Mouse (Mus musculus): Measurements from ENCODE around the gene Adcy10. TPM values are rescaled to one million over a fixed set of nuclear protein-coding genes. Genes with fewer than 3 reads are reported as not detected.

The Adcy10 gene
- polyA plus RNA-seq, 1 experiment from 2014 or later, result not detected

GRCm38 (mm10) chr1:165537241-165537807 lies 52.3 kb downstream of the Adcy10 start:
- Histone ChIP-seq H3K4me2 (no peak overlapping the region), H3K27me3 (no peaks in the 10 kb centered on the region), H3K4me1 (no peaks in the 10 kb centered on the region), H3K9me3 (no peaks in the 10 kb centered on the region), H3K27ac (no peak overlapping the region), H3K4me3 (no peak overlapping the region), H3K36me3 (no peaks in the 10 kb centered on the region), H3K9ac (no peak overlapping the region)
- 46% methylated on average over 5 of the region's 5 CpGs for WGBS
- ATAC-seq (ENCODE audit: borderline replicate concordance, extremely low read depth, low FRiP score, low TSS enrichment), result no peak

- no peak for ATAC-seq (ENCODE audit: borderline replicate concordance, extremely low read depth, low FRiP score, low TSS enrichment)
- no peaks in the 10 kb centered on the region for H3K4me1 ChIP-seq
- no peak overlapping the region for H3K4me2 ChIP-seq
- H3K27me3 ChIP-seq, result no peaks in the 10 kb centered on the region
- H3K9me3 ChIP-seq, result no peaks in the 10 kb centered on the region
- no peaks in the 10 kb centered on the region for H3K36me3 ChIP-seq
- H3K4me3 ChIP-seq, result no peak overlapping the region
- WGBS, result 14% methylated on average over 2 of the region's 2 CpGs
- H3K27ac ChIP-seq, result no peak overlapping the region
- no peak overlapping the region for H3K9ac ChIP-seq
Observed at GRCm38 (mm10) chr1:165556711-165557110, 71.7 kb downstream of the Adcy10 start.

GRCm38 (mm10) chr1:165559073-165559472 lies 74.1 kb downstream of the Adcy10 start:
- Histone ChIP-seq H3K4me2 (no peak overlapping the region), H3K27ac (no peak overlapping the region), H3K27me3 (no peaks in the 10 kb centered on the region), H3K4me1 (no peaks in the 10 kb centered on the region), H3K9ac (no peak overlapping the region), H3K4me3 (no peak overlapping the region), H3K9me3 (no peaks in the 10 kb centered on the region), H3K36me3 (no peaks in the 10 kb centered on the region)
- WGBS, result 83% methylated on average over 9 of the region's 9 CpGs
- ATAC-seq (ENCODE audit: borderline replicate concordance, extremely low read depth, low FRiP score, low TSS enrichment), result no peak

- Histone ChIP-seq H3K36me3 (no peaks in the 10 kb centered on the region), H3K9ac (no peak overlapping the region), H3K4me3 (no peak overlapping the region), H3K4me1 (no peaks in the 10 kb centered on the region), H3K27ac (no peak overlapping the region), H3K4me2 (no peak overlapping the region), H3K9me3 (no peaks in the 10 kb centered on the region), H3K27me3 (no peaks in the 10 kb centered on the region)
- ATAC-seq (ENCODE audit: borderline replicate concordance, extremely low read depth, low FRiP score, low TSS enrichment), result no peak
- WGBS, result 94% methylated on average over 4 of the region's 4 CpGs
Observed at GRCm38 (mm10) chr1:165565283-165565682, 80.3 kb downstream of the Adcy10 start.

GRCm38 (mm10) chr1:165567466-165567865 lies 82.5 kb downstream of the Adcy10 start:
- H3K4me3 ChIP-seq, result no peak overlapping the region
- no peak overlapping the region for H3K27ac ChIP-seq
- H3K4me1 ChIP-seq, result no peaks in the 10 kb centered on the region
- H3K9ac ChIP-seq, result no peak overlapping the region
- no peaks in the 10 kb centered on the region for H3K27me3 ChIP-seq
- no peaks in the 10 kb centered on the region for H3K36me3 ChIP-seq
- ATAC-seq (ENCODE audit: borderline replicate concordance, extremely low read depth, low FRiP score, low TSS enrichment), result no peak
- WGBS, result 69% methylated on average over 7 of the region's 7 CpGs
- no peaks in the 10 kb centered on the region for H3K9me3 ChIP-seq
- H3K4me2 ChIP-seq, result no peak overlapping the region

- WGBS, result 73% methylated on average over 4 of the region's 4 CpGs
- H3K4me1 ChIP-seq, result no peaks in the 10 kb centered on the region
- no peaks in the 10 kb centered on the region for H3K27me3 ChIP-seq
- no peaks in the 10 kb centered on the region for H3K9me3 ChIP-seq
- H3K27ac ChIP-seq, result no peak overlapping the region
- no peak overlapping the region for H3K9ac ChIP-seq
- no peak overlapping the region for H3K4me3 ChIP-seq
- H3K4me2 ChIP-seq, result no peak overlapping the region
- no peak for ATAC-seq (ENCODE audit: borderline replicate concordance, extremely low read depth, low FRiP score, low TSS enrichment)
- H3K36me3 ChIP-seq, result no peaks in the 10 kb centered on the region
Observed at GRCm38 (mm10) chr1:165576005-165576404, 91.0 kb downstream of the Adcy10 start.

- WGBS, result 64% methylated on average over 9 of the region's 9 CpGs
- ATAC-seq (ENCODE audit: borderline replicate concordance, extremely low read depth, low FRiP score, low TSS enrichment), result no peak
- no peaks in the 10 kb centered on the region for H3K9me3 ChIP-seq
- no peak overlapping the region for H3K9ac ChIP-seq
- H3K4me2 ChIP-seq, result no peak overlapping the region
- no peaks in the 10 kb centered on the region for H3K36me3 ChIP-seq
- no peak overlapping the region for H3K4me3 ChIP-seq
- no peaks in the 10 kb centered on the region for H3K27me3 ChIP-seq
- H3K4me1 ChIP-seq, result no peaks in the 10 kb centered on the region
- H3K27ac ChIP-seq, result no peak overlapping the region
Observed at GRCm38 (mm10) chr1:165576459-165577112, 91.6 kb downstream of the Adcy10 start.

- Histone ChIP-seq H3K4me1 (no peaks in the 10 kb centered on the region), H3K9ac (no peak overlapping the region), H3K4me3 (no peak overlapping the region), H3K27me3 (no peaks in the 10 kb centered on the region), H3K9me3 (no peaks in the 10 kb centered on the region), H3K4me2 (no peak overlapping the region), H3K27ac (no peak overlapping the region), H3K36me3 (no peaks in the 10 kb centered on the region)
- WGBS, result 51% methylated on average over 5 of the region's 5 CpGs
- ATAC-seq (ENCODE audit: borderline replicate concordance, extremely low read depth, low FRiP score, low TSS enrichment), result no peak
Observed at GRCm38 (mm10) chr1:165579332-165579731, 94.3 kb downstream of the Adcy10 start.

- H3K9ac ChIP-seq, result no peak overlapping the region
- H3K4me2 ChIP-seq, result no peak overlapping the region
- H3K36me3 ChIP-seq, result no peaks in the 10 kb centered on the region
- H3K4me1 ChIP-seq, result peaks cover 12% of the 10 kb centered on the region
- no peaks in the 10 kb centered on the region for H3K27me3 ChIP-seq
- H3K4me3 ChIP-seq, result no peak overlapping the region
- no peaks in the 10 kb centered on the region for H3K9me3 ChIP-seq
- 81% methylated on average over 3 of the region's 3 CpGs for WGBS
- ATAC-seq (ENCODE audit: borderline replicate concordance, extremely low read depth, low FRiP score, low TSS enrichment), result no peak
- no peak overlapping the region for H3K27ac ChIP-seq
Observed at GRCm38 (mm10) chr1:165581255-165581654, 96.3 kb downstream of the Adcy10 start.

- no peak overlapping the region for H3K9ac ChIP-seq
- H3K9me3 ChIP-seq, result no peaks in the 10 kb centered on the region
- no peaks in the 10 kb centered on the region for H3K36me3 ChIP-seq
- ATAC-seq (ENCODE audit: borderline replicate concordance, extremely low read depth, low FRiP score, low TSS enrichment), result peak; percentile 56
- no peak overlapping the region for H3K4me2 ChIP-seq
- H3K4me3 ChIP-seq, result no peak overlapping the region
- no peak overlapping the region for H3K27ac ChIP-seq
- peaks cover 27% of the 10 kb centered on the region for H3K4me1 ChIP-seq
- no peaks in the 10 kb centered on the region for H3K27me3 ChIP-seq
- 30% methylated on average over 12 of the region's 12 CpGs for WGBS
Observed at GRCm38 (mm10) chr1:165583529-165584184, 98.7 kb downstream of the Adcy10 start.

- Histone ChIP-seq H3K36me3 (no peaks in the 10 kb centered on the region), H3K9me3 (no peaks in the 10 kb centered on the region), H3K4me2 (no peak overlapping the region; the same call in 1 of the 2 replicates), H3K4me3 (no peak overlapping the region), H3K27ac (peak overlapping the region; percentile 46; the same call in 1 of the 2 replicates), H3K4me1 (peaks cover 40% of the 10 kb centered on the region), H3K27me3 (no peaks in the 10 kb centered on the region), H3K9ac (no peak overlapping the region)
- ATAC-seq (ENCODE audit: borderline replicate concordance, extremely low read depth, low FRiP score, low TSS enrichment), result no peak
- WGBS, result 56% methylated on average over 14 of the region's 14 CpGs
Observed at GRCm38 (mm10) chr1:165585389-165586104, 100.6 kb downstream of the Adcy10 start.

GRCm38 (mm10) chr1:165586366-165586765 lies 101.4 kb downstream of the Adcy10 start:
- 83% methylated on average over 1 of the region's 1 CpGs for WGBS
- H3K4me3 ChIP-seq, result no peak overlapping the region

More at GRCm38 (mm10) chr1:165586366-165586765, 101.4 kb downstream of the Adcy10 start:
- Histone ChIP-seq H3K9me3 (no peaks in the 10 kb centered on the region), H3K27me3 (no peaks in the 10 kb centered on the region), H3K27ac (no peak overlapping the region), H3K36me3 (peaks cover 2% of the 10 kb centered on the region; the same call in 1 of the 2 replicates), H3K4me1 (peaks cover 49% of the 10 kb centered on the region), H3K9ac (no peak overlapping the region), H3K4me2 (no peak overlapping the region)
- ATAC-seq (ENCODE audit: borderline replicate concordance, extremely low read depth, low FRiP score, low TSS enrichment), result no peak

Data from lung, embryonic 15.5 days (tissue).